Mouse (Mus musculus): ENCODE measurements around the gene Lman2l.

Lman2l gene

DNA sequence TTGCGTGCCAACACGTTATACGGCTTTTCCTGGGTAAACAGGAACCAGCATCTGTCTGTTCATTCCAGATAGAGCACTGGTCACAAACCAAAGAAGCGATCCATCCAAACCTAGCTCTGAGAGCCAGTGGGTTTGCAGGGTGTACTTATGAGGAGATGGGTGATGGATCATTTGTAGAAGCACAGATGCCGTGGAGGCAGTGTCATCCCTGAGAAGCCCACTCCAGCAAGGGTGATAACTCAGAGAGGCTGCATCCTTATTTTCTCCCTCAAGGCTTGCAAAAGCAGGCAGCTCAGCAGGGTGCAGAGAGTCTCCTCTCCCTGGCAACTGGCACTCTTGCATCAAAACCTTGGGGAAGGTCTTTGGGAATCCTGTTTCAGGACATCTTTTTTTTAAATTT, 13.1 kb upstream of the Lman2l start:
- no peak for DNase-seq (ENCODE audit: low spot score in 2 of 2)

DNA sequence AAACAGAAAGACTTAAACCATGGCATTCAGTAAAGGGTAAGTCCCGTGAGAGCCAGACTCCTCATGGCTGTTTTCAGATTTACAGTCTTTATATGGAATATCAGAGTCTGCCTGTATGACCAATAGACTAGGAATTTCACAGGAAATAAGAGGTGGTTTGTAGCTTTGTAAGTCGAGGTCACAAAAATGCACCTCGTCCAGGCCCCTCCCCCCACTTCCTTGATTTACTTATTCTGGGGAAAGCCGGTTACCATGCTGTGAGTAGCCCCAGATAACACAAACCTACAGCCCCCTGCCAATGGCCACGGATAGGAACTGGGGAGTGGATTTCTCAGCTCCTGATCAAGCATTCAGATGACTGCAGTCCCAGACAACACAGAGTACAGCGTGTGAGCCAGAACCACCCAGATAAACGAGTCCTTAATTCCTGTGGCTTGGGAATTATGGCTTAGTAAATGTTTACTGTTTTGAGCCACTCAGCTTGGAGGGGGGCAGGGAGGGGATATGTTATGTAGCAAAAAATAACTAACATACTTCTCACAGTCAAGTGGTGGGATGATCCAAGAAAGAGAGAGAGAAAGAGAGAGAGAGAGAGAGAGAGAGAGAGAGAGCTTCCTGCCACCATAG, 12.4 kb upstream of the Lman2l start:
- no peak for DNase-seq (ENCODE audit: low spot score in 2 of 2)

DNA sequence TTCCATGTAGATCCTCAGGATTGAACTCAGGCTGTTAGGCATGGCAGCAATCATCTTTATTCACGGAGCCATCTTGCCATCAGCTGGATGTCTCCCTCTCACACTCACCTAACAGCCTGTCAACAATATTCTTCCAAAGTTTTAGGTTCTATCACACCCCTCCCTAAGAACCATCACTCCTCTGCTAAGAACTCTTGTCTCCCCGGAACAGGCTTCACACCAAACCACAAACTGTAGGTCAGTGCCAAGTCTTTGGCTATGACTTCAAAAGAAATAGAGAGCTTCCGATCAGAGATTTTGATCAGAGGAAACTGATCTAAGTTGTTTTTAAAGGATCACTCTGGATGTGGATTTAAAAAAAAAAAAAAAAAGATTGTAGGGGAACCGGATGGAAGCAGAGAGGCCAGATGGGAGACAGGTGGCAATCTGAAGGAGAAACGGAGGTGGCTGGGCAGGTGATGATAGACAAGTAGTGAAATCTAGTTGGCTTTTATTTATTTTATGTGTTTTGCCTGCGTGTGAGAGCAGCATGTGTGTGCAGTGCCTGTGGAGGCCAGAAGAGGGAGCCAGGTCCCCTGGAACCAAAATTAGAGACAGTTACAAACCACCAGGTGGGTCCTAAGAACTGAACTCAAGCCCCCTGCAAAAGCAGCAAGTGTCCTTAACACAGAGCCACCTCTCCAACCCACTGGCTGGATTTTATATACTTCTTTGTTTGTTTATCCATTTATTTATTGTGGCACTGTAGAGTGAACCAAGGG, 9.2 kb upstream of the Lman2l start:
- no peak for DNase-seq (ENCODE audit: low spot score in 2 of 2)

DNA sequence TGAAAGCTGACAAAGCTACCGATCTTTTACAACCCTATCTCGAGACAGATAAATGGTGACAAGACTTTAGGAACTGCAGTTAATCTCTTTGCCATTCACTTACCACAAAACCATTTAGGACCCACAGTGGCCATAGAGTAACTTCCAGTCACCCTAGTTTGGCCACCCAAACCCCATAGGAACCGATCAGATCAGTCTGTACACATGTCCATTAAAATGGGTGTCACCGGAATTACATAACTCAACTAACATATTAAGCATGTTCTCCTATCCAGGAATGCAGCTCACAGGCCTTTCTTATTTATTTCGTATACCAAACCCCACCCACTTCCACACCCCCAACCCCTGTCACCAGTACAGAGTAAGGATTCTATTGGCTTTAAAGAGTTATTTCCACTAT, 1.8 kb upstream of the Lman2l start:
- DNase-seq (ENCODE audit: low spot score in 2 of 2): no peak

DNA sequence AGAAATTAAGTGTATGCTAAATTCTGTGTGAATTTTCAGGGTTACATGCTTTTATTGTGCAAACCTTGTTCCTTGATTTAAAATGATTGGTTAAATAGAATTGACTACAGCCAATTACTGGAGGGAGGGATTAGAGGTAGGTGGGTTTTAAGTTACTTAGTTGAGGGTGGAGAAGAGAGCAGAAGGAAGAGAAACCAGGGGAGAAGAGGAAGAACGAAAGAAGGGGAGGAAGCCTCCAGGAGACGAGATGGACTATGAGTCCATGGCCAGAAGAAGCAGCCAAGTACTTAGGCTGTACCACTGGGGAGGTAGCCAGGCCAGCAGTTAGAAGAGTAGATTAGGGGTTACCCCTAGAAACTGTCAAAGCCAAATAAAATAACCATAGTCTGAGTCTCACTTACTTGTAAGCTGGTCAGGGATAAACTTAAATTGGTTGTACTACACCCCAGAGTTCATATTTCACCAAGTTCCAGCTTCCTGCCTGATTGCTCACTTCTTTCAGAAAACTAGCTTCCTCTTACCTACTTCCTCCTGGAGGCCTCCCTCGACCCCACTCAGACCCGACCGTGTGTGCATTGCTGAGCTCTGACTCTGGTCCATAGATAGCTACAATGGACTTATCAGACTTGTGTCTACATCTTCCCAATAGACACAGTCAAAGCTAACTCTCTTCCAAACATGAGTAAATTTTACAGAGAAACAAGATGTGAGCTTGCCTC, 1.2 kb upstream of the Lman2l start:
- no peak for DNase-seq (ENCODE audit: low spot score in 2 of 2)

DNA sequence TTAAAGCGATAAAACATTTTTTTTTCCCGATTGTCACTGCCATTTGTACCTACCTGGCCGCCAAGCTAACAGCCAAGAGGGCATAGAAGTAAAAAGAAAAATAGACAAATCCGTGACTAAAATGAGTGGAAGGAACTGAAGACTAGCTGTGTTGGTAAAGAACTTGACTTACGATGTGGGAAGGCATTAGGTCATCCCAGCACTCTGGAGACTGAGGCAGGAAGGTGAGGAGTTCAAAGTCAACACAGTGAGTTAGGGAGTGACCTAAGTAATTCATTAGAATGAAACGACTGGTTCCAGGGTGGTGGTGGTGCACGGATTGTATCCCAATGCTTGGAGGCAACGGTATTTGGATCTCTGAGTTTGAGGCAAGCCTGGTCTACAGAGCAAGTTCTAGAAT, 437 bp upstream of the Lman2l start:
- DNase-seq (ENCODE audit: low spot score in 2 of 2): no peak

DNA sequence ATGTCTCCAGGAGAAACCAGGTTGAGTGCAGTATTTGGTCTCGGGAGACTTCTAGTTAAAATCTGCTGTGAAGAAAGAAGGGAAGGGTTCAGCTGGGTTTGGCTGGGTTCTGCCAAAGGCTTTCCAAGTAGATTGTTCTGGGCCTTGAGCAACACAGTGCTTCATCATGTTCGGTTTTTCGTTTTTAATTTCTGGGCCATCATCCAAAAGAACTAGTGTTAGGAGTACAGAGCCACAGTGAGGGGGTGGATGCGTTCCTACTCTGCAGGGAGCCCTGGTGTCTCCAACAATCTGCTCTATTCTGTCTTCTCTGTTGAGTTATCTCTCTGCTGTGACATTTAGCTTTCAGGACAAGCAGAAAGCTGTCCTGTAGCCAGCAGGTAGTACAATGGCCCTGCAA, 4.0 kb downstream of the Lman2l start:
- peak in 1 of 2 experiments; percentile 48 for DNase-seq (ENCODE audit: low spot score in 2 of 2)

DNA sequence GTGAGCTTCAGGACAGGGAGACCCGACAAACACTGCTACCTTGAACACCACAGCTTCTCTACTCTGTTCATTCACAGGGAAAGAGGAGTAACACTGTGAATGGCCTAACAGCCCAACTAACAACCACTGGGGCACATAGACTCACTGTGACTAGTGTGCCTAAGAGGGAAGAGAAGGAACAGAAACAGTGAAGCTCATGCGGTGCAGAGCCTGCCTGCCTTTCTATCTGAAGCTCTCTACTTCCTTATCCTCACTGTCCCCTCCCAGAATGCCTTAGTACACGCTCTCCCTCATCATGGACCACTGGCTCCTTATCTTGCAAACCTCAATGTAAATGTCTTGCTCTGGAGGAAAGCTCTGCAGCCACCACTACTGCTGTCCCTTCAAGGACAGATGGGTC, 7.8 kb downstream of the Lman2l start:
- DNase-seq (ENCODE audit: low spot score in 2 of 2): no peak

DNA sequence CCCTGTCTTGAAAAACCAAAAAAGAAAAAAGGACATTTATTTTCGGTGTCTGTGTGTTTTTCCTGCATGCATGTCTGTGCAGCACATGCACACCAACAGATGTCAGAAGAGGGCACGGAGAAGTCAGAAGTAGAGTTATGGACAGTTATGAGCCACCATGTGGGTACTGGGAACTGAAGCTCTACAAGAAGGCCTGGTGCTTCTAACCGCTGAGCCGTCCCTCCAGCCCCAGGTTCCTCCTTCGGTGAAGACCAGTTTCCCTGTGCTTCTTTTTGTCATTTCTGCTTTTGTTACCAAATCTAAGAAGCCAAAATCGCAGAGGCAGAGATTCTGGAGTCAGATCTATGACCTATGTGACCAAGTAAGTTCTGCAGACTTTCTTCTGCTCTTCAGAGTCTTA, 8.6 kb downstream of the Lman2l start:
- DNase-seq (ENCODE audit: low spot score in 2 of 2): no peak

DNA sequence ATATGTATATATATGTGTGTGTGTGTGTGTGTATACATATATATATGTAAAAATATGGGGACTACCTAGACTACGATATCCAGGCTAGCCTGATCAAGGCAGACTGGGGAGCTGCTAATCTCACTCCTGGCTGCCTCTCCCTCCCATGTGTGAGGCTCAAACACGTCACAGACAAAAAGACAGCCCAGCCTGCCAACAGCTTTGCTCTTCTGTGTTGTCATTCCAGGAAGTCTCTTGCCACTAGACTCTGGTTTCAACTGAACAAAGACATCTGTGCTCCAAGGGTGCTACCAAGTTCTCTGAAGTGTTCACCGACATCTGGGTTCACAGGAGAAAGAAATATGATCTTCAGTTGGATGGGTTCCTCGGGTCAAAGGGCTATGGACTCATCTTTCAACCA, 10.0 kb downstream of the Lman2l start:
- no peak for DNase-seq (ENCODE audit: low spot score in 2 of 2)

DNA sequence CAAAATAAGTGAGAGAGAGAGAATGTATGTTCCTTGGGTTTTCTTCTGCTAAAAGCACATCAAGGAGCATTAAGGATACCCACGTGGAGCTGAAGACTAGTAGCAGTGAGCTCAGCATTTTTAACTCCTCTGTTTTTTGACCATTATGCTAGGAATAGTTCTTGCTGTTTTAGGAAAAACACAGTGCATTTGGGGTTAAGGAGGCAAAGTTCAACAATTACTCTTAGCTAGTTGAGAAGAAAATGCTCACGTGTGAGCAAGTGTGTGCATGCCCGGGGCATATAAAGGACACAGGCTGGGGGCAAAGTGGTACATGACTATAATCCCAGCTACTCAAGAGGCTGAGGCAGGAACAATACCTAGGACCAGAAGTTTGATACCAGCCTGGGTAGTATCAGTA, 11.5 kb downstream of the Lman2l start:
- DNase-seq (ENCODE audit: low spot score in 2 of 2): no peak

DNA sequence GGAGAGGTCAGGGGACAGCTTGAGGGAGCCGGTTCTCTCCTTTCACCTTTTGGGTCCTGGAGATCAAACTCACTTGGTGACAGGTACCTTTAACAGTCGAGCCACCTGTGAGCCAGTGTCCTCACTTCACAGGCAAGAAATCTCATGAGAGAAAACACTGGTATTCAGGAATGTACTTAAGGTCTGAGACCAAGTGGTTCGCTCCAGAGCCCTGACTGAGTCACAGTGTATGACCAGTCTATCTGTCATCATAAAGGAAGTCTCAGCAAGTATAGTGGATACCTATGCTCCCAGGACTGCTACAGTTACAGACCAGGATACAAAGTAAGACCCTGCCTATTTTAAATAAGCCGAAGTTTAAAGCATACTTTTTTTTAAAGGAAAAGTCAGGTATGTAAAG, 12.1 kb downstream of the Lman2l start:
- DNase-seq (ENCODE audit: low spot score in 2 of 2): no peak

DNA sequence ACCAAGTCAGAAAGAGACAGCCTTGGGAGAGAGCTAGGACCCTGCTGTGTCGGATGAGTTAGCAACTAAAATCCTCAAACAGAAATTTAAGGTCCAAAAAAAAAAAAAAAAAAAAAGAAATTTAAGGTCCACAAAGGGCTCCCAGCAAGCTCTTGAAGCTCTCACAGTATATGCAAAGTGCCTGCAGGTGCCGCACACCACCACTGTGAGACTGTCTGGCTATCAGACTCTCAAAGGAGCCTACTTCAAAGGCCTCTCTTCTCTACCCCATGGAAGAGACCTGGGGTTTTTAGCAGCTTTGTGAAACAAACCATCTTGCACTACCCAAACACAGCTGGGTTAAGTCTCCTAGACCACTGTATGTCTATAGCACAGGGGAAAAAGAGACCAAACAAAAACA, 15.6 kb downstream of the Lman2l start:
- DNase-seq (ENCODE audit: low spot score in 2 of 2): no peak

DNA sequence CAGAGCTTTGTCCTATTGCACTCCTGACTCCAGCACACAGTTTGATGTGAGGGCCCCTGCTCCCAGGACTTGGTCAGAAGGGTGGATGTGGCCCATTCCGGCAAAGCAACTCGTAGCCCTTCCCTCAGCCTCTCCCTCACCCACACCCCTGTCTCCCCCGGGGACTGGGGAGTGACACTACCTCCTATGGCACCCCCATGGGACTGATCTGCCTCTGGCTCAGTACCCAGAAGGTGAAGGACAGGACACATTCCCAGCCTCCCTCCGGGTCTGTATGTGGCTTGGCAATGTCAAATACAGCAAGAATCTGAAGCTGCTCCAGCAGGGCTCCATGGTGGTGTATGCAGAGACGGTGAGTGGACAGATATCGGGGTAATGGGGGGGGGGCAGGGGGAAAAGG, 40.5 kb downstream of the Lman2l start:
- DNase-seq (ENCODE audit: low spot score in 2 of 2): no peak

DNA sequence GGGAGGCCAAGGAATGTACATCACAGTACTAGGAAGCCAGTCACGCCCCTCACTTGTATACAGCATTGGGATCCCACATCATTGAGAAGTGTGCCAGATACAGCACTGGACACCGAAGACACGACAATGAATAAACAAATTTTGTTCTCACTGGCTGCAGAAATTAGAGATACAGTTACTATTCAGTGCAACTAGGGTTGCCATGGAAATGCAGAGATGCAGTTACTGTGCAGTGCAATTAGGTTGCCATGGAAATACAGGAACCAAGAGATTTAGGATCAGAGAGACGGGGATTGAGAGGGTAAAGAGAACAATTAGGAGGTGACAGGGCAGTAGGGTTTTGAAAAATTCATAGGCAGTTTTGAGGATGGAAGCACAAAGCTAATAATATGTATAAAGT, 43.6 kb downstream of the Lman2l start:
- no peak for DNase-seq (ENCODE audit: low spot score in 2 of 2)

DNA sequence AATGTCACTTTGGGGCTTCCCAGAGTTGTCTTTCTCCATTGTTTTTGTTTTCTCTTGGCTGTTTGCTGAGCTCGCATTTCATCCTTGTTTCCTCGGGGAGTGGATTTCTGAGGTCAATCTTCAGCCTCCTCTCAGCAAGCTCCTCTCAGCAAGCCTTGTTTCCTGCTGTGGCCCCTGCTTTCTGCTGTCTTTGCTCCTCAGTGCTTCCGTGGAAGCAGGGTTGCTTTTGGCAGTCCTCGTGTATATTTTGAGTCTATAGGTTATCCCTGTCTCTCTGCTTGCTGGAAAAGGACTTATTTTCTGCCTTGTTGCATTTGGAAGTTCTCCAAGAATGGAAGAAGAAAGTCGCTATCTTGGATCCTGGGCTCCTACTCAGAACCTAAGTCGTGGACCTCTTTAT, 48.0 kb downstream of the Lman2l start:
- no peak for DNase-seq (ENCODE audit: low spot score in 2 of 2)

DNA sequence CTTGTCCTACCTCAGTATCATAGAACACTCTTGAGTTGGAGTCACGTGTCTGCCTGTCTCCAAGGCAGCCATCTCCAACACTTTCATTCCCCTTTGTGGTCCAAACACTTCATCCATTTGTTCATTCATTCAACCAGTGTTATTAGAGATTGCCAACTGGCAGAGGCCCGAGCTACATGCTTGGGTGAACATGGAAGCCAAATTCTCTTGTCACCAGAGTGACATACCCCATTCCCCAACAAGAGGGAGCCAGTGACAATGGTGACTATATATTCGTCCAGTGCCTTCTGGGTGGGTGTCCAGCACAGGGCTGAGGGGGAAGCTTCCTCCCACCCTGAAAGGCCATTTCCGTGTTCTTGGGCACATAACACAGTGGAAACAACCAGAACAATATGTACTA, 65.5 kb downstream of the Lman2l start:
- no peak for DNase-seq (ENCODE audit: low spot score in 2 of 2)

DNA sequence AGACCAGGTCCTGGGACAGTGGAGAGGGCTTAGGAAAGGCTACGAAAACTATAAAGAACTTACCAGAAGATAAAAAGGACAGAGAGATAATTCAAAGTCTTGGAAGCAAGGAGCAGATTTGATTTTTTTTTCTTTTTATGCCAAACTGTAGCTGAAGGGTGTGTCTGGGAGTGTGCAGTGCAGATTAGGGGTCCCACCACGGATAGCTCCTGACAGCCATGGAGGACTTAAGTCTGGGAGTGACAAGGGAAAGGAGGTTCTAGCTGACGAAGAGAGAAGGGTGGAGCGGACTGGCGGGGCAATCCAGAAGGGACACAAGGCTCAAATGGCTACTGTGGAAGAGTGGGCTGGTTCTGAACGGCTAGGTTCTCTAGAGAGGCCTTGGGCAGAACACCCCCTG, 66.2 kb downstream of the Lman2l start:
- no peak for DNase-seq (ENCODE audit: low spot score in 2 of 2)

DNA sequence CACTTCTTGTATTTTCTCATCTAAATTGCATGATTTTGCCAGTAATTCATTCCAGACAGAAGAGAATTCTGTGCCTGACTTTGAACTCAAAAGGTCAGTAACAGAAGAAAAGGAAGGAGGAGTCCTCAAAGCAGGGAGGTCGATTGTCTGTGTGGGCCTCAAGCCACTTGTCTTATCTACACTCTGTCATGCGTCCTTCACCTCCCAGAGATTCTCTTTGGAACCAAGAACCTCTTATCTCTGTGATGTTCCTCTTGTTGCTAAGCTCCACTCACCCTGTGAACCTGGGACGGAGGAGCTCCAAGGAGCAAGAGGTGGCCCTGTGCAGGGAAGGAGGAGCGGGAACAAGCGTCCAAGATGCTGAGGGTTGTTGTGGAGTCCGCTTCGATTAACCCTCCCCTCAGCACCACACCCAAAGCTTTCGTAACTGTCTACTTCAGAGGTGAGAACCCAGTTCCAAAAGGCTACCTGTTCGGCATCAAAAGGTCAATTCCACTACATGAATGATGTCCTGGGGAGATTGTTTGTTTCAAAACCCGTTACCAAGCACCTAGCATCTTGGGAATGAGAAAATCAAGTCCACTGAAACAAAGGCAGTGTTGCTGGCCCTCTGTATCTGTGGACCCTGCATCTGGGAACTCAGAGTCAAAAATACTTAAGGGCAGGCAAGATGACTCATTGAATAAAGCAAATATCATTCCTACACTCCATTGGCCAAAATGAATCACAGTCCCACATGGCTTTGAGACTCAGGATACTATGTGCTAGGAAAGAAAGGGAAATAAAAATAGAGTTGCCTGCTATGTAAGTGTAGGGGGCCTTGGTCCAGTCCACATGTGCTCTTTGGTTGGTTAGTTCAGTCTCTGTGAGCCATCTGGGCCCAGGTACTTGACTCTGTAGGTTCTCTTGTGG, 72.9 kb downstream of the Lman2l start, which contains the start of gene Fer1l5:
TSS of gene Fer1l5 (plus strand) at position 358 of the 912 bp plus-strand sequence.
- DNase-seq (ENCODE audit: low spot score in 2 of 2): no peak

DNA sequence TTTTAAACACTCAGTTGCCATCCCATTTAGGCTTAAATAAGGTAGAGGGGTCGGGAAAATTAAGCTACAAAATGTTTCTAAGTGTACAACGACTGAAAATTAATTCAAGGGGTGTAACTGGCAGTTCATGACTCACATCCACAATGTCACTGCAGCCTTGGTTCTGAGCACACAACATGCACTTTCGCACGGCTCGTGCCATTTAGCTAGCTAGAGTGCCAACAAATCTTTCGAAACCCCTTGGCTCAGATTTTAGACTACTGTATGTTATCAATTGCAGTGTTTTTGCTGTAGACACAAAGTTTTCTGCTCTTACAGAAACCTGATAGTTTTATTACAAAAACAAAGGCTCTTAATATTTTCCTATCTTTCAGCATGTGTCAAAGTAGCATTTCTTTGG, 74.2 kb downstream of the Lman2l start:
- peak in 1 of 2 experiments; percentile 30 for DNase-seq (ENCODE audit: low spot score in 2 of 2)

All from urinary bladder, postnatal 36 days (tissue).